Mouse (Mus musculus) lung, embryonic 16.5 days (tissue): Measurements from ENCODE around the gene Abcd1. TPM values are rescaled to one million over a fixed set of nuclear protein-coding genes. Genes with fewer than 3 reads are reported as not detected.

Experiments
- ATAC-seq: fragments of 200-750 bp; cut with Nextera tagmentation; 2 replicates; pipeline ENCODE4 v1.8.0; 2017; ENCODE audit warnings: low read depth, mild to moderate bottlenecking, moderate library complexity
- H3K27ac ChIP-seq: fragments of 300-500 bp; sonication (generic); 2 replicates; pipeline ENCODE4 v1.5.1; 2014; ENCODE audit warnings: mild to moderate bottlenecking, control low read depth, low read length
- H3K27me3 ChIP-seq: fragments of 300-500 bp; sonication (generic); 2 replicates; pipeline ENCODE4 v1.6.1; 2014; ENCODE audit warnings: low read depth, low read length, mixed read lengths; ENCODE audit not compliant: control insufficient read depth, insufficient read depth
- H3K36me3 ChIP-seq: fragments of 300-500 bp; sonication (generic); 2 replicates; pipeline ENCODE4 v1.6.1; 2014; ENCODE audit warnings: low read length; ENCODE audit not compliant: control insufficient read depth, insufficient read depth
- H3K4me1 ChIP-seq: fragments of 300-500 bp; sonication (generic); replicated peaks from 2 replicates; pipeline ENCODE4 v1.6.1; 2014; ENCODE audit warnings: low read length, mixed read lengths; ENCODE audit not compliant: control insufficient read depth, insufficient read depth
- H3K4me2 ChIP-seq: fragments of 300-500 bp; sonication (generic); 2 replicates; pipeline ENCODE4 v1.6.1; 2014; ENCODE audit warnings: low read depth, low read length, control low read depth
- H3K4me3 ChIP-seq: fragments of 300-500 bp; sonication (generic); 2 replicates; pipeline ENCODE4 v1.5.1; 2014; ENCODE audit warnings: mild to moderate bottlenecking, low read length, control low read depth
- H3K9ac ChIP-seq: fragments of 300-500 bp; sonication (generic); 2 replicates; pipeline ENCODE4 v1.6.1; 2014; ENCODE audit warnings: low read length, control low read depth
- H3K9me3 ChIP-seq: fragments of 300-500 bp; sonication (generic); 2 replicates; pipeline ENCODE4 v1.6.1; 2016; ENCODE audit warnings: low read length; ENCODE audit not compliant: control insufficient read depth
- WGBS: fragments of 180-500 bp; shearing (Covaris S2); extraction: QIAGEN DNeasy Blood & Tissue Kit; methylation state at CpG from one replicate; pipeline ENCODE4 v1.1.7; 2014; 5-methylcytosine and 5-hydroxymethylcytosine counted together
- polyA plus RNA-seq: library from polyadenylated mRNA; unstranded; fragments of >200 nt; fragmentation: Nextera tagmentation; extraction: Ambion mirVana; gene quantifications from 2 replicates; pipeline ENCODE4 v1.2.1, GENCODE M21; 2015

Gene Abcd1
- polyA plus RNA-seq, result 27.9 and 29.5 TPM in 2 replicates

DNA sequence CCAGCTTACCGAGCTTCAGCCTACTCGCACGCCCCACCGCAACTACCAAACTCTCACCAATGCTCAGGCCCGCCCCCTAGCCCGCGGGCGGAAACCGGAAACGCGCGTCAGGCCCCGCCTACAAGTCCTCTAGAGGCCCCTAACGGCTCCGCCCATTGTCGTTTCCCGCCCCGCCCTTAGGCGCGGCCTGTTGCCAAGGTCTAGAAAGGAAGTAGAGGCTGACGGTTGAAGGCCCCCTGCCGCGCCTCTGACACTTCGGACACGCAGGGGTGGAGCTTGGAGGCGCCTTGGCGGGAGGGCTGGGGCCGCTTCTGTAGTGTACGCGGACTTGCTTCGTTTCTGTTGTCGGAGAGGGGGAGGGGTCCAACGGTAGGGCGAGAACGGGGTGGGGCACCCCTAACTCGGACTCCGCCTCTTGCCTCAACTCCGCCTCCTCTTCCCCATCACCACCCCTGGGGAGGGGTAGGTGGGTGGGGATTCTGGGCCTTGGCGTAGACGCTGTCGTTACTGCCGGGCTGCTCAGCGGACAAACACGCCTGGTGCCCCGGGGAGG lies at the start of gene Abcd1, which contains the start of gene Bcap31:
Gene Abcd1, plus strand, starts transcription at position 489 of the 553 bp plus-strand sequence.
Gene Bcap31, minus strand, starts transcription at position 67 of the 553 bp plus-strand sequence.
- Histone ChIP-seq H3K9ac (peak within 1 kb of the TSS; percentile 78), H3K9me3 (no peaks in the 10 kb centered on the region), H3K27me3 (no peaks in the 10 kb centered on the region), H3K4me1 (peaks cover 17% of the 10 kb centered on the region), H3K27ac (peak within 1 kb of the TSS; percentile 88), H3K36me3 (0 out of 2 replicates have a peak, but pooled peaks cover 2% of the 10 kb centered on the region), H3K4me3 (peak within 1 kb of the TSS; percentile 67), H3K4me2 (peak within 1 kb of the TSS; percentile 74)
- 15% methylated on average over 44 of the region's 45 CpGs for WGBS
- peak; percentile 95 for ATAC-seq

DNA sequence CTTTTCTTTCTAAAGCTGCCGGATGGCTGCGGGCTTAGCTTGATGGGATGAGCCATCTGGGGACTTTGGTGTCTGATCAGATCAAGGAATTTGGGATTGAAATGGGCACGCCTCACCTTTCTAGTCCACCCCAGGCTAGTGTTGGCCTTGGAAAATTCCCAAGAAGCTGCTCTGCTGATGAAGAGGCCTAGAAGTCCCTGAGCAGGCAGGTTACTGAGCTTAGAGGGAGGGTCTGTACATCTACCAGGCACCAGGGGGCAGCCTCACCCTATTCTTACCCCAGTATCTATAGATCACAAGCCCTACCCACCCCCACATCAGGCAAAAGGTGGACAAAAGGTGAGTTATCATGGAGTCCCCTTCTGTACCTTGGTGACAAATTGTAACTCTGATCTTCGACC lies 44.4 kb upstream of the Abcd1 start:
- Histone ChIP-seq H3K27ac (no peak overlapping the region), H3K9ac (no peak overlapping the region), H3K4me1 (peaks cover 7% of the 10 kb centered on the region; the same call in 1 of the 2 replicates), H3K27me3 (no peaks in the 10 kb centered on the region), H3K36me3 (0 out of 2 replicates have a peak, but pooled peaks cover 3% of the 10 kb centered on the region), H3K9me3 (no peaks in the 10 kb centered on the region), H3K4me2 (no peak overlapping the region), H3K4me3 (no peak overlapping the region; the same call in 1 of the 2 replicates)
- ATAC-seq, result peak; percentile 56; the same call in 1 of the 2 replicates
- WGBS, result 56% methylated on average over 4 of the region's 4 CpGs

DNA sequence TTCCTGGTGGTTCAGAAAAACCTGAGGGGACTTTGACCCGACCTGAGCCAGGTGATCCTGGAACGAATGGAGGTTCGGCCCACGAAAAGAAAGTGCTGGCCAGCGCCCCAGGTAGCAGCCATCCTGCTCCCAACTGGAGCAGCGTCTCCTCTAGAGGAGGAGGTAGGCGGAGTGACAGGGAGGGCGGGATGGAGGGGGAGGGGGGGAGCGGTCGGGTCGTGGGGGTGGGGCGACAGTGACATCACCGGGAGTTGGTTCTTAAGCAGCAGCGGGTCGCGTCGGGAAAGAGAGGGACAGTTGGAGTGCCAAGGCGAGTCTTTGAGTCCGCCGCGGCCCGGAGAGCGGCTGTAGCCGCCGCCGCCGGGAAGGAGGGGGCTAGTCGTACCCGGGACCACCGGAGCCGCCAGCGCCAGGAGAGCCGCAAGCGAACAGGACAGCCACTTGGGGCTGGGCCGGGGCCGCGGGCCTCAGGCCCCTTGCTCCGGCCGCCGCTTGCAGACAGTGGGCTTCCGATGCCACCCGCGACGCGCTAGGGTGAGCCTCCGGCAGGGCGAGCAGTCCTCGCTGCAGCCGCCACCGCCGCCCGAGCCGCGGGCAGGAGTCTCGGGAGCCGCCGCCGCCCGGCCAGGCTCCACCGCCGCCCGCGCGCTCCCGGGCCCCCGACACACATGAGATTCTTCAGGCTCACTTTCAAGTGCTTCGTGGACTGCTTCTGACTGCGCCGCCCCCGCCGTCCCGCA lies 43.3 kb upstream of the Abcd1 start, which contains the start of gene Slc6a8:
Gene Slc6a8, plus strand, starts transcription at position 272 of the 740 bp plus-strand sequence.
- 11% methylated on average over 37 of the region's 72 CpGs for WGBS
- H3K4me1 ChIP-seq, result peaks cover 7% of the 10 kb centered on the region; the same call in 1 of the 2 replicates
- H3K27me3 ChIP-seq, result no peaks in the 10 kb centered on the region

DNA sequence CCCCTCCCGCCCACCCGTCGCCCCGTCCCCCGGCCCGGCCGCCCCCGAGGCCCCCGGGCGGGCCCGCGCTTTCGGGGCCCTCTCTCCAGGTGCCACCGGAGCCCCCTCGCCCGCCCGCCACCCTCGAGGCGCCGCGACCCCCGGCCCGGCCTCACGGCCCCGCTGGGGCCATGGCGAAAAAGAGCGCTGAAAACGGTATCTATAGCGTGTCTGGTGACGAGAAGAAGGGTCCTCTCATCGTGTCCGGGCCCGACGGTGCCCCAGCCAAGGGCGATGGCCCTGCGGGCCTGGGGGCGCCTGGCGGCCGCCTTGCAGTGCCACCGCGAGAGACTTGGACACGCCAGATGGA lies 42.8 kb upstream of the Abcd1 start:
- Histone ChIP-seq H3K4me1 (peaks cover 7% of the 10 kb centered on the region; the same call in 1 of the 2 replicates), H3K9me3 (no peaks in the 10 kb centered on the region), H3K4me2 (peak overlapping the region; percentile 68), H3K27ac (peak overlapping the region; percentile 39; the same call in 1 of the 2 replicates), H3K36me3 (0 out of 2 replicates have a peak, but pooled peaks cover 3% of the 10 kb centered on the region), H3K9ac (peak overlapping the region; percentile 82), H3K27me3 (no peaks in the 10 kb centered on the region), H3K4me3 (peak overlapping the region; percentile 61)
- peak; percentile 6; the same call in 1 of the 2 replicates for ATAC-seq
- WGBS, result 5% methylated on average over 14 of the region's 42 CpGs

More for the DNA sequence above, 43.3 kb upstream of the Abcd1 start, which contains the start of gene Slc6a8:
- peak; percentile 86 for ATAC-seq
- H3K36me3 ChIP-seq, result 0 out of 2 replicates have a peak, but pooled peaks cover 3% of the 10 kb centered on the region
- no peaks in the 10 kb centered on the region for H3K9me3 ChIP-seq
- H3K4me2 ChIP-seq, result peak within 1 kb of the TSS; percentile 68
- H3K27ac ChIP-seq, result peak within 1 kb of the TSS; percentile 39; the same call in 1 of the 2 replicates
- H3K4me3 ChIP-seq, result peak within 1 kb of the TSS; percentile 61
- peak within 1 kb of the TSS; percentile 82 for H3K9ac ChIP-seq

GRCm38 (mm10) chrX:73673968-73674661 lies 42.3 kb upstream of the Abcd1 start:
- H3K9me3 ChIP-seq, result no peaks in the 10 kb centered on the region
- peak overlapping the region; percentile 82 for H3K9ac ChIP-seq
- 0 out of 2 replicates have a peak, but pooled peaks cover 3% of the 10 kb centered on the region for H3K36me3 ChIP-seq
- H3K4me1 ChIP-seq, result peaks cover 7% of the 10 kb centered on the region; the same call in 1 of the 2 replicates
- H3K27me3 ChIP-seq, result no peaks in the 10 kb centered on the region
- WGBS, result 24% methylated on average over 18 of the region's 20 CpGs
- H3K4me2 ChIP-seq, result peak overlapping the region; percentile 68
- peak overlapping the region; percentile 61 for H3K4me3 ChIP-seq
- H3K27ac ChIP-seq, result no peak overlapping the region
- peak; percentile 50 for ATAC-seq

DNA sequence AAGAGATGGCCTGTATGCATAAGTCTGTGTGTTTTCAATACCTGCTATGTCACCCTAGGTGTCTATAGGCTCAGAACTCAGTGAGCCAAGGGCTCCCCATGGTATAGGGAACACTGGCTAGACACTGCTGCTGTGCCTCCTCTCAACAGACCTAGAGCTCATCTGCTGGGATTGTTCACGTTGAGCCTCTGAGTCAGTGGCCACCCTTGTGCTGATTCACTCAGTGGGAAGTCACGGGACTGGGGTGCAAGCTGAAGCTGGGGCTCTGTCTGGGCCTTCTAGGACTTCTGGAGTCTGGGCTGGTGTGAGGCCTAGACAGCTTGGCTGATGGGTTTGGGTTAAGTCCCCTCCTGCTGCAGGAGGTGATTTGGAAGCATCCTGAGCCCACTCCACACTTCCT lies 41.2 kb upstream of the Abcd1 start:
- no peak overlapping the region for H3K9ac ChIP-seq
- H3K27me3 ChIP-seq, result no peaks in the 10 kb centered on the region
- no peak overlapping the region for H3K4me3 ChIP-seq
- peaks cover 7% of the 10 kb centered on the region; the same call in 1 of the 2 replicates for H3K4me1 ChIP-seq
- peaks cover 3% of the 10 kb centered on the region; the same call in 1 of the 2 replicates for H3K36me3 ChIP-seq
- H3K4me2 ChIP-seq, result peak overlapping the region; percentile 68
- 63% methylated on average over 2 of the region's 2 CpGs for WGBS
- no peak overlapping the region for H3K27ac ChIP-seq
- no peak for ATAC-seq
- H3K9me3 ChIP-seq, result no peaks in the 10 kb centered on the region

GRCm38 (mm10) chrX:73676668-73677067 lies 39.7 kb upstream of the Abcd1 start:
- Histone ChIP-seq H3K4me1 (peaks cover 7% of the 10 kb centered on the region; the same call in 1 of the 2 replicates), H3K4me3 (no peak overlapping the region), H3K36me3 (peaks cover 3% of the 10 kb centered on the region; the same call in 1 of the 2 replicates), H3K9me3 (no peaks in the 10 kb centered on the region), H3K9ac (no peak overlapping the region), H3K27ac (no peak overlapping the region), H3K27me3 (no peaks in the 10 kb centered on the region), H3K4me2 (no peak overlapping the region)
- no peak for ATAC-seq
- 92% methylated on average over 4 of the region's 4 CpGs for WGBS

- 83% methylated on average over 2 of the region's 2 CpGs for WGBS
- H3K4me3 ChIP-seq, result no peak overlapping the region
- H3K36me3 ChIP-seq, result peaks cover 11% of the 10 kb centered on the region
- no peak for ATAC-seq
- H3K9ac ChIP-seq, result no peak overlapping the region
- H3K4me2 ChIP-seq, result no peak overlapping the region
- no peaks in the 10 kb centered on the region for H3K9me3 ChIP-seq
- no peak overlapping the region for H3K27ac ChIP-seq
- no peaks in the 10 kb centered on the region for H3K27me3 ChIP-seq
- H3K4me1 ChIP-seq, result no peaks in the 10 kb centered on the region
Observed at GRCm38 (mm10) chrX:73684156-73684555, 32.2 kb upstream of the Abcd1 start.
